22 mouse cellular contexts compared by ENCODE assay signal in genomic region chr1:175024136-175024535, GRCm38 (mm10).
DNase-seq lines count a peak whose midpoint lies in the region; ATAC-seq lines count a peak whose summit lies in the region.
"Had no signal": no experiment of that assay in that cellular context is flagged by ENCODE, and none has a peak within 500 bp of the region (broad histone marks: within the 10 kb centered on the region; RNA-seq: fewer than 3 reads in every experiment).

No protein-coding gene starts in this region.

- no peaks in the 10 kb centered on the region for H3K4me1 ChIP-seq in forebrain, embryonic 11.5 days (replicated peaks; ENCODE audit: control insufficient read depth, insufficient read depth, low read length)
- H3K4me1 ChIP-seq in forebrain, embryonic 14.5 days (ENCODE audit: control insufficient read depth, insufficient read depth, low read length), result 0 out of 2 replicates have a peak, but pooled peaks cover 2% of the 10 kb centered on the region
- H3K4me1 ChIP-seq: forebrain, embryonic 15.5 days had no signal

- no peaks in the 10 kb centered on the region for H3K9me3 ChIP-seq in forebrain, embryonic 11.5 days (ENCODE audit: control insufficient read depth, low read length)
- H3K9me3 ChIP-seq in forebrain, embryonic 14.5 days (replicated peaks; ENCODE audit: control insufficient read depth, low read length), result no peaks in the 10 kb centered on the region
- H3K9me3 ChIP-seq: embryonic facial prominence, embryonic 10.5 days; embryonic facial prominence, embryonic 12.5 days; forebrain, embryonic 12.5 days; forebrain, embryonic 15.5 days had no signal

- H3K36me3 ChIP-seq in forebrain, embryonic 11.5 days (ENCODE audit: control insufficient read depth, insufficient read depth, low read length), result no peaks in the 10 kb centered on the region
- no peaks in the 10 kb centered on the region for H3K36me3 ChIP-seq in forebrain, embryonic 14.5 days (ENCODE audit: control insufficient read depth, insufficient read depth, low read length)
- H3K36me3 ChIP-seq: embryonic facial prominence, embryonic 10.5 days; embryonic facial prominence, embryonic 12.5 days; forebrain, embryonic 12.5 days; forebrain, embryonic 15.5 days had no signal

- H3K27ac ChIP-seq in forebrain, embryonic 11.5 days (ENCODE audit: low read depth, low read length), result no peak overlapping the region
- H3K27ac ChIP-seq in forebrain, embryonic 14.5 days (ENCODE audit: low read depth, low read length), result no peak overlapping the region
- H3K27ac ChIP-seq: embryonic facial prominence, embryonic 10.5 days; embryonic facial prominence, embryonic 12.5 days; forebrain, embryonic 12.5 days; forebrain, embryonic 15.5 days had no signal

- no peak overlapping the region for H3K4me2 ChIP-seq in forebrain, embryonic 11.5 days (ENCODE audit: low read depth, low read length, severe bottlenecking)
- H3K4me2 ChIP-seq in forebrain, embryonic 14.5 days (ENCODE audit: low read length), result no peak overlapping the region
- H3K4me2 ChIP-seq: embryonic facial prominence, embryonic 12.5 days; forebrain, embryonic 12.5 days; forebrain, embryonic 15.5 days had no signal

- peak; percentile 59; the same call in 1 of the 2 replicates for ATAC-seq in forebrain, embryonic 11.5 days (replicated peaks; ENCODE audit: low FRiP score)
- ATAC-seq in forebrain, embryonic 14.5 days, result no peak
- ATAC-seq: CD4-positive, CD25-positive, alpha-beta regulatory T cell, adult 4 months; forebrain, embryonic 15.5 days; forebrain, postnatal 0 days had no signal

- H3K9ac ChIP-seq in forebrain, embryonic 11.5 days (ENCODE audit: low read length), result no peak overlapping the region
- no peak overlapping the region for H3K9ac ChIP-seq in forebrain, embryonic 14.5 days (ENCODE audit: low read length)
- H3K9ac ChIP-seq: embryonic facial prominence, embryonic 12.5 days; forebrain, embryonic 12.5 days; forebrain, embryonic 15.5 days; forebrain, postnatal 0 days had no signal

- WGBS in forebrain, embryonic 11.5 days, result 25% methylated on average over 1 of the region's 1 CpGs
- WGBS in forebrain, embryonic 14.5 days, result 27% methylated on average over 1 of the region's 1 CpGs

- no peak overlapping the region for H3K4me3 ChIP-seq in forebrain, embryonic 11.5 days (ENCODE audit: low read depth, low read length)
- no peak overlapping the region for H3K4me3 ChIP-seq in forebrain, embryonic 14.5 days (ENCODE audit: low read depth, low read length)
- H3K4me3 ChIP-seq: embryonic facial prominence, embryonic 10.5 days; embryonic facial prominence, embryonic 12.5 days; forebrain, embryonic 12.5 days; forebrain, embryonic 15.5 days had no signal

- no peak for DNase-seq in forebrain, embryonic 11.5 days (ENCODE audit: low spot score)
- DNase-seq in forebrain, embryonic 14.5 days (ENCODE audit: low spot score), result no peak
- DNase-seq in ES-CJ7 (ENCODE audit: low read depth, low spot score) (peak; percentile 52), ZHBTc4 (ENCODE audit: low read depth, low spot score) (peak; percentile 18)
- DNase-seq in embryo, embryonic 10 days (ENCODE audit: low spot score), result no peak
- DNase-seq: adrenal gland, adult 2 months; adrenal gland, postnatal 10 days; adrenal gland, postnatal 25 days; B cell, adult 2 months; cerebellum, adult 11 months; cerebellum, adult 18-20 months; cerebellum, adult 8-10 months; cerebellum, adult 9-11 months; cerebellum, postnatal 14 days; cerebellum, postnatal 36 days; forebrain, postnatal 0 days had no signal

- H3K27me3 ChIP-seq in forebrain, embryonic 11.5 days (ENCODE audit: control insufficient read depth, insufficient read depth, low read length), result no peaks in the 10 kb centered on the region
- no peaks in the 10 kb centered on the region for H3K27me3 ChIP-seq in forebrain, embryonic 14.5 days (replicated peaks; ENCODE audit: control insufficient read depth, insufficient read depth, low read length)
- H3K27me3 ChIP-seq: CH12.LX; embryonic facial prominence, embryonic 12.5 days; forebrain, embryonic 12.5 days; forebrain, embryonic 15.5 days had no signal

Comparison
In these comparisons a context has a peak if more than half of its experiments do, and no peak if none do; other contexts are left out.
1. DNase-seq: peak in ES-CJ7 (single experiment) and ZHBTc4 (single experiment); none in forebrain, embryonic 11.5 days (single experiment), forebrain, embryonic 14.5 days (single experiment) and embryo, embryonic 10 days (single experiment).